Mouse (Mus musculus): ENCODE measurements around the gene Tmc6.

DNA sequence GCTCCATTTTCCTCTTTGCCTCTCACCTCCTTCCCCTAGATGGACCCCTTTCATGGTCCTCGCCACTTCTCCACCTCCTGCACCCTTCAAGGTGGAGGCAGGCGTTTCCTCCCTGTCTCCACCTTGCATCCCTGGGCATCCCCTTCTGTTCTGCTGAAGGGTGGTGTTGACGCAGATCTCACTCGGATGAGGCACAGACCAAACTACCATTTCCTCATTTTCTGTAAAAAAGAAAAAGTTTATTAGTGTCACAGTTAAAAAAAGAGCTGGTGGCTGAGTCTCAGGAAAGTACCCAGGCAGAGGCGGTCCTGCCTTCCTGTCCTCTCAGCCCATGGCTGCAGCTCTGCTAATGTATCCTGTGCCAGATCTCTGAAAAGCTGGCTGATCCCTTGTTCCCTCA lies 17.2 kb upstream of the Tmc6 start:
- TF ChIP-seq UBTF (IDR thresholded peaks at IDR 0.05; ENCODE audit: low read depth, low read length): peak; percentile 73; the same call in 1 of the 2 replicates
- peak in 1 of 2 experiments; percentile 24; a peak in 2 of 4 replicates for TF ChIP-seq CTCF (conservative IDR thresholded peaks at IDR 0.05 in 1 of 2, IDR thresholded peaks at IDR 0.05 in 1 of 2; ENCODE audit: low read depth in 2 of 2, low read length in 2 of 2)

Measured in CH12.LX (cell line).